In genomic region chr12:104507911-104508310, GRCm38 (mm10) we compare ENCODE assay signal across 20 mouse cellular contexts. TPM values are rescaled to one million over a fixed set of nuclear protein-coding genes. Genes with fewer than 3 reads are reported as not detected.
"Had no signal": no experiment of that assay in that cellular context is flagged by ENCODE, and none has a peak within 500 bp of the region (broad histone marks: within the 10 kb centered on the region; RNA-seq: fewer than 3 reads in every experiment).

No protein-coding gene starts in this region.

- DNase-seq: lung, adult 18-20 months; lung, embryonic 14.5 days; lung, postnatal 10 days; lung, postnatal 4 days; retina, postnatal 1 day; right cerebral cortex, adult 18-20 months; right cerebral cortex, postnatal 14 days; spleen, adult 18-20 months; thymus, adult 18-20 months; thymus, postnatal 14 days; thymus, postnatal 36 days had no signal

- H3K4me2 ChIP-seq: lung, embryonic 14.5 days; midbrain, embryonic 12.5 days; midbrain, embryonic 15.5 days; neural tube, embryonic 13.5 days; neural tube, embryonic 15.5 days had no signal

- H3K27me3 ChIP-seq: midbrain, embryonic 12.5 days; midbrain, embryonic 15.5 days; neural tube, embryonic 13.5 days; neural tube, embryonic 15.5 days had no signal

- H3K4me3 ChIP-seq: midbrain, embryonic 10.5 days; midbrain, embryonic 12.5 days; midbrain, embryonic 15.5 days; myocyte; neural tube, embryonic 13.5 days; neural tube, embryonic 15.5 days had no signal

- H3K36me3 ChIP-seq: midbrain, embryonic 10.5 days; midbrain, embryonic 12.5 days; midbrain, embryonic 15.5 days; neural tube, embryonic 13.5 days; neural tube, embryonic 15.5 days had no signal

- H3K4me1 ChIP-seq: midbrain, embryonic 10.5 days; midbrain, embryonic 12.5 days; midbrain, embryonic 15.5 days; neural tube, embryonic 13.5 days; neural tube, embryonic 15.5 days had no signal

- H3K27ac ChIP-seq: midbrain, embryonic 10.5 days; midbrain, embryonic 12.5 days; midbrain, embryonic 15.5 days; neural tube, embryonic 13.5 days; neural tube, embryonic 15.5 days had no signal

- H3K9me3 ChIP-seq: midbrain, embryonic 10.5 days; midbrain, embryonic 12.5 days; midbrain, embryonic 15.5 days; neural tube, embryonic 13.5 days; neural tube, embryonic 15.5 days had no signal

- ATAC-seq: midbrain, embryonic 15.5 days had no signal

- H3K9ac ChIP-seq: lung, embryonic 14.5 days; midbrain, embryonic 12.5 days; midbrain, embryonic 15.5 days; neural tube, embryonic 13.5 days; neural tube, embryonic 15.5 days had no signal

RNA-seq across cellular contexts. Expression of gene Gsc, which starts 34.8 kb away (rescaled TPM):
- total RNA-seq: megakaryocyte, adult 5-6 weeks; megakaryocyte-erythroid progenitor cell, adult 5-6 weeks had no signal
- polyA plus RNA-seq: liver, embryonic 16.5 days; lung, embryonic 14.5 days; myocyte; neural tube, embryonic 13.5 days; neural tube, embryonic 15.5 days had no signal
